Mouse (Mus musculus): ENCODE results near the gene Piwil4. TPM values are rescaled to one million over a fixed set of nuclear protein-coding genes. Genes with fewer than 3 reads are reported as not detected.
"Not testable (repeated sequence)": the region's sequence is repeated elsewhere in the genome, so short reads cannot be mapped to it uniquely, and the experiment has no call there.

Piwil4 gene
- polyA plus RNA-seq, 1 experiment from 2014 or later, result 0.19 TPM

- no peaks in the 10 kb centered on the region for H3K36me3 ChIP-seq (ENCODE audit: control insufficient read depth, insufficient read depth, low read length)
- no peak for ATAC-seq (replicated peaks; ENCODE audit: low FRiP score)
- DNase-seq (ENCODE audit: low spot score), result no peak
- 0 out of 2 replicates have a peak, but pooled peaks cover 4% of the 10 kb centered on the region for H3K4me1 ChIP-seq (replicated peaks; ENCODE audit: control insufficient read depth, insufficient read depth, low read length)
- H3K4me2 ChIP-seq, result no peak overlapping the region
- H3K9ac ChIP-seq (ENCODE audit: low read depth, low read length), result no peak overlapping the region
- H3K27me3 ChIP-seq (replicated peaks; ENCODE audit: control insufficient read depth, insufficient read depth, low read length), result no peaks in the 10 kb centered on the region
- H3K27ac ChIP-seq (ENCODE audit: low read depth, low read length), result no peak overlapping the region
- no peak overlapping the region for H3K4me3 ChIP-seq (ENCODE audit: low read depth, low read length)
- no peaks in the 10 kb centered on the region for H3K9me3 ChIP-seq (ENCODE audit: control insufficient read depth, low read length)
- WGBS, result 50% methylated on average over 12 of the region's 12 CpGs
Observed at GRCm38 (mm10) chr9:14689376-14690108, 51.0 kb downstream of the Piwil4 start.

GRCm38 (mm10) chr9:14684363-14684762, 56.2 kb downstream of the Piwil4 start:
- DNase-seq (ENCODE audit: low spot score), result no peak
- H3K4me1 ChIP-seq (replicated peaks; ENCODE audit: control insufficient read depth, insufficient read depth, low read length), result 0 out of 2 replicates have a peak, but pooled peaks cover 4% of the 10 kb centered on the region
- no peaks in the 10 kb centered on the region for H3K27me3 ChIP-seq (replicated peaks; ENCODE audit: control insufficient read depth, insufficient read depth, low read length)
- H3K4me2 ChIP-seq, result no peak overlapping the region
- no peaks in the 10 kb centered on the region for H3K9me3 ChIP-seq (ENCODE audit: control insufficient read depth, low read length)
- no peak overlapping the region for H3K27ac ChIP-seq (ENCODE audit: low read depth, low read length)
- no peak overlapping the region for H3K4me3 ChIP-seq (ENCODE audit: low read depth, low read length)
- no peak overlapping the region for H3K9ac ChIP-seq (ENCODE audit: low read depth, low read length)
- no peaks in the 10 kb centered on the region for H3K36me3 ChIP-seq (ENCODE audit: control insufficient read depth, insufficient read depth, low read length)
- WGBS, result 56% methylated on average over 4 of the region's 4 CpGs
- no peak for ATAC-seq (replicated peaks; ENCODE audit: low FRiP score)

GRCm38 (mm10) chr9:14682741-14683140, 57.8 kb downstream of the Piwil4 start:
- ATAC-seq (replicated peaks; ENCODE audit: low FRiP score), result no peak
- 0 out of 2 replicates have a peak, but pooled peaks cover 4% of the 10 kb centered on the region for H3K4me1 ChIP-seq (replicated peaks; ENCODE audit: control insufficient read depth, insufficient read depth, low read length)
- H3K9ac ChIP-seq (ENCODE audit: low read depth, low read length), result no peak overlapping the region
- no peaks in the 10 kb centered on the region for H3K9me3 ChIP-seq (ENCODE audit: control insufficient read depth, low read length)
- H3K4me3 ChIP-seq (ENCODE audit: low read depth, low read length), result no peak overlapping the region
- no peak overlapping the region for H3K27ac ChIP-seq (ENCODE audit: low read depth, low read length)
- H3K36me3 ChIP-seq (ENCODE audit: control insufficient read depth, insufficient read depth, low read length), result no peaks in the 10 kb centered on the region
- no peak for DNase-seq (ENCODE audit: low spot score)
- H3K27me3 ChIP-seq (replicated peaks; ENCODE audit: control insufficient read depth, insufficient read depth, low read length), result no peaks in the 10 kb centered on the region
- no peak overlapping the region for H3K4me2 ChIP-seq

GRCm38 (mm10) chr9:14680584-14680983, 59.9 kb downstream of the Piwil4 start:
- Histone ChIP-seq H3K27ac (ENCODE audit: low read depth, low read length) (no peak overlapping the region), H3K9me3 (ENCODE audit: control insufficient read depth, low read length) (no peaks in the 10 kb centered on the region), H3K4me1 (replicated peaks; ENCODE audit: control insufficient read depth, insufficient read depth, low read length) (0 out of 2 replicates have a peak, but pooled peaks cover 4% of the 10 kb centered on the region), H3K27me3 (replicated peaks; ENCODE audit: control insufficient read depth, insufficient read depth, low read length) (no peaks in the 10 kb centered on the region), H3K4me3 (ENCODE audit: low read depth, low read length) (no peak overlapping the region), H3K4me2 (no peak overlapping the region), H3K9ac (ENCODE audit: low read depth, low read length) (no peak overlapping the region), H3K36me3 (ENCODE audit: control insufficient read depth, insufficient read depth, low read length) (no peaks in the 10 kb centered on the region)
- DNase-seq (ENCODE audit: low spot score) (no peak), ATAC-seq (replicated peaks; ENCODE audit: low FRiP score) (no peak)
- 58% methylated on average over 2 of the region's 2 CpGs for WGBS

GRCm38 (mm10) chr9:14675707-14676691, 64.5 kb downstream of the Piwil4 start:
- no peak overlapping the region for H3K4me2 ChIP-seq
- ATAC-seq (replicated peaks; ENCODE audit: low FRiP score) (no peak), DNase-seq (ENCODE audit: low spot score) (no peak)
- H3K9ac ChIP-seq (ENCODE audit: low read depth, low read length), result no peak overlapping the region
- H3K27me3 ChIP-seq (replicated peaks; ENCODE audit: control insufficient read depth, insufficient read depth, low read length), result no peaks in the 10 kb centered on the region
- no peaks in the 10 kb centered on the region for H3K4me1 ChIP-seq (replicated peaks; ENCODE audit: control insufficient read depth, insufficient read depth, low read length)
- WGBS, result 56% methylated on average over 9 of the region's 9 CpGs
- H3K27ac ChIP-seq (ENCODE audit: low read depth, low read length), result no peak overlapping the region
- no peak overlapping the region for H3K4me3 ChIP-seq (ENCODE audit: low read depth, low read length)
- H3K9me3 ChIP-seq (ENCODE audit: control insufficient read depth, low read length), result no peaks in the 10 kb centered on the region
- no peaks in the 10 kb centered on the region for H3K36me3 ChIP-seq (ENCODE audit: control insufficient read depth, insufficient read depth, low read length)

- Histone ChIP-seq H3K27me3 (replicated peaks; ENCODE audit: control insufficient read depth, insufficient read depth, low read length) (no peaks in the 10 kb centered on the region), H3K9me3 (ENCODE audit: control insufficient read depth, low read length) (no peaks in the 10 kb centered on the region), H3K27ac (ENCODE audit: low read depth, low read length) (no peak overlapping the region), H3K36me3 (ENCODE audit: control insufficient read depth, insufficient read depth, low read length) (no peaks in the 10 kb centered on the region), H3K4me2 (no peak overlapping the region), H3K4me1 (replicated peaks; ENCODE audit: control insufficient read depth, insufficient read depth, low read length) (no peaks in the 10 kb centered on the region), H3K9ac (ENCODE audit: low read depth, low read length) (no peak overlapping the region), H3K4me3 (ENCODE audit: low read depth, low read length) (no peak overlapping the region)
- DNase-seq (ENCODE audit: low spot score), result no peak
- no peak for ATAC-seq (replicated peaks; ENCODE audit: low FRiP score)
- WGBS, result 83% methylated on average over 8 of the region's 8 CpGs
Observed at GRCm38 (mm10) chr9:14674506-14674905, 66.0 kb downstream of the Piwil4 start.

- no peak for ATAC-seq (replicated peaks; ENCODE audit: low FRiP score)
- H3K36me3 ChIP-seq (ENCODE audit: control insufficient read depth, insufficient read depth, low read length), result no peaks in the 10 kb centered on the region
Observed at GRCm38 (mm10) chr9:14673109-14673508, 67.4 kb downstream of the Piwil4 start.

GRCm38 (mm10) chr9:14671965-14672364, 68.6 kb downstream of the Piwil4 start:
- H3K4me2 ChIP-seq; H3K9ac ChIP-seq (ENCODE audit: low read depth, low read length); H3K36me3 ChIP-seq (ENCODE audit: control insufficient read depth, insufficient read depth, low read length); H3K27ac ChIP-seq (ENCODE audit: low read depth, low read length); ATAC-seq (replicated peaks; ENCODE audit: low FRiP score); H3K27me3 ChIP-seq (replicated peaks; ENCODE audit: control insufficient read depth, insufficient read depth, low read length); H3K9me3 ChIP-seq (ENCODE audit: control insufficient read depth, low read length); H3K4me3 ChIP-seq (ENCODE audit: low read depth, low read length); DNase-seq (ENCODE audit: low spot score); H3K4me1 ChIP-seq (replicated peaks; ENCODE audit: control insufficient read depth, insufficient read depth, low read length): not testable (repeated sequence)
- 55% methylated on average over 5 of the region's 5 CpGs for WGBS

More at GRCm38 (mm10) chr9:14673109-14673508, 67.4 kb downstream of the Piwil4 start:
- no peak overlapping the region for H3K4me2 ChIP-seq
- no peak overlapping the region for H3K9ac ChIP-seq (ENCODE audit: low read depth, low read length)
- H3K27ac ChIP-seq (ENCODE audit: low read depth, low read length), result no peak overlapping the region
- H3K27me3 ChIP-seq (replicated peaks; ENCODE audit: control insufficient read depth, insufficient read depth, low read length), result no peaks in the 10 kb centered on the region
- WGBS, result 77% methylated on average over 4 of the region's 4 CpGs
- no peak for DNase-seq (ENCODE audit: low spot score)
- no peaks in the 10 kb centered on the region for H3K9me3 ChIP-seq (ENCODE audit: control insufficient read depth, low read length)
- H3K4me3 ChIP-seq (ENCODE audit: low read depth, low read length), result no peak overlapping the region
- no peaks in the 10 kb centered on the region for H3K4me1 ChIP-seq (replicated peaks; ENCODE audit: control insufficient read depth, insufficient read depth, low read length)

Measured in liver, embryonic 11.5 days (tissue).